Mouse (Mus musculus) liver, embryonic 14.5 days (tissue): ENCODE measurements at regions not wholly inside any gene's neighbourhood (a gene's known extent, or its start where the extent isn't known, plus 50 kb on each side); places are given as distances from the start of the nearest gene placed in this dataset.

ENCODE experiments used
- ATAC-seq: fragments of 200-750 bp; cut with Nextera tagmentation; 2 replicates; pipeline ENCODE4 v1.8.0; 2017; ENCODE audit warnings: moderate number of reproducible peaks, mild to moderate bottlenecking, moderate library complexity; ENCODE audit not compliant: insufficient read depth
- DNase-seq, 3 experiments: peaks; one replicate each; pipeline ENCODE4 v3.0.0-alpha.2; 2012 to 2013; ENCODE audit warnings: low read depth in 3 of 3, low spot score in 3 of 3
- H3K27ac ChIP-seq: fragments of 300-500 bp; sonication (generic); 2 replicates; pipeline ENCODE4 v1.5.1; 2014; ENCODE audit warnings: moderate library complexity, mild to moderate bottlenecking, control low read depth, inconsistent platforms
- H3K27me3 ChIP-seq: fragments of 300-500 bp; sonication (generic); 2 replicates; pipeline ENCODE4 v1.6.1; 2014; ENCODE audit warnings: mild to moderate bottlenecking, low read length, moderate library complexity; ENCODE audit not compliant: control insufficient read depth, insufficient read depth
- H3K36me3 ChIP-seq: fragments of 300-500 bp; sonication (generic); replicated peaks from 2 replicates; pipeline ENCODE4 v1.6.1; 2014; ENCODE audit warnings: low read depth; ENCODE audit not compliant: control insufficient read depth, insufficient read depth
- H3K4me1 ChIP-seq, 2 experiments: fragments of 200-500 bp in 1 of 2; fragments of 300-500 bp in 1 of 2; sonication (generic) in 1 of 2; replicated peaks; 2 replicates each; pipeline ENCODE4 v1.6.1; 2012 to 2014; ENCODE audit warnings: antibody characterized with exemption in 1 of 2, inconsistent platforms in 1 of 2, low read length in 1 of 2; ENCODE audit not compliant: control insufficient read depth in 2 of 2, insufficient read depth in 2 of 2
- H3K4me2 ChIP-seq: fragments of 300-500 bp; sonication (generic); 2 replicates; pipeline ENCODE4 v1.6.1; 2014; ENCODE audit warnings: low read depth, mild to moderate bottlenecking, control low read depth, moderate library complexity
- H3K4me3 ChIP-seq, 2 experiments: fragments of 200-500 bp in 1 of 2; fragments of 300-500 bp in 1 of 2; sonication (generic) in 1 of 2; 2 replicates each; pipeline ENCODE4 v1.5.1; 2012 to 2014; ENCODE audit warnings: low read depth in 2 of 2, low read length in 2 of 2, mild to moderate bottlenecking in 2 of 2, control low read depth in 1 of 2, inconsistent platforms in 1 of 2, moderate library complexity in 1 of 2; ENCODE audit not compliant: insufficient read depth in 1 of 2
- H3K9ac ChIP-seq: fragments of 300-500 bp; sonication (generic); replicated peaks from 2 replicates; pipeline ENCODE4 v1.6.1; 2014; ENCODE audit warnings: mild to moderate bottlenecking, control low read depth, moderate library complexity
- H3K9me3 ChIP-seq: fragments of 300-500 bp; sonication (generic); 2 replicates; pipeline ENCODE4 v1.6.1; 2016; ENCODE audit warnings: low read length, mixed read lengths; ENCODE audit not compliant: control insufficient read depth
- CTCF ChIP-seq: IDR thresholded peaks from 2 replicates; pipeline ENCODE4 v1.5.1; 2016; ENCODE audit warnings: antibody characterized with exemption, low read depth, control low read depth
- EP300 ChIP-seq: IDR thresholded peaks from 2 replicates; pipeline ENCODE4 v1.6.1; 2016; ENCODE audit warnings: antibody characterized with exemption, low read depth
- WGBS: fragments of 180-500 bp; shearing (Covaris S2); extraction: QIAGEN DNeasy Blood & Tissue Kit; methylation state at CpG from one replicate; pipeline ENCODE4 v1.1.7; 2014; ENCODE audit not compliant: insufficient replicate concordance; 5-methylcytosine and 5-hydroxymethylcytosine counted together

DNA sequence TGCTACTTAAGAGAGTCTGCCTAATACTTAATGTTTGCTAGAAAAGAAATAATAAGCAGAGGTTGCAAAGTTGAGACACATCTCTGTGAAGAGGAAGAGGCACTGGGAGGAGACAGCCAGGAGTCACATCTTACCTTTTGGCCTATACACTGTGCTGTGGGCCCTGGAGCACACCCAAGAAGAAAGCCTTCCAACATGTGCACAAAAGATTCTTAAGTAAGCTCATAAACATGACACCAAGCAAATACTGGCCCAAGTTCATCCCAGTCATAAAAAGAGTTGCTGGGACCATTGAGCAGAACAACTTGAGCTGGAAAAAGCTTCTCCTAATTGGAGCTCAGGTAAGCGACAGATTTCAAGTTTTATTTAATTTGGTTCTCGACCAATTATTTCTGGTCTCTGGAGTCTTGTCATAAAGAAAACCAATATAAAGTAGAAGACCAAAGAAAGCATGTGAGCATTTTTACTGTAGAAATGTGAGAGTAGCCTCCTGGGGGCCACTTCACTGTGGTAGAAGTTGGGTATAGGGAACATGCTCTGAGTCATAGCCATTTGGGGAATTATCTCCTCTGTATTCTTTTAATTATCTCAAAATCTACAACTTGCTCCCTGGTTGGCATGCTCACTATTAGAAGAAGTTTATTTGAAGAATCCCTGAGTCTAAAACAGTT lies 312.2 kb downstream of the Osr1 start:
- Histone ChIP-seq H3K4me1 (no peaks in the 10 kb centered on the region), H3K4me3 (no peak overlapping the region), H3K4me2 (no peak overlapping the region), H3K27ac (no peak overlapping the region), H3K9me3 (no peaks in the 10 kb centered on the region), H3K9ac (no peak overlapping the region), H3K36me3 (no peaks in the 10 kb centered on the region), H3K27me3 (no peaks in the 10 kb centered on the region)
- DNase-seq = no peak
- TF ChIP-seq EP300 (no peak), CTCF (no peak)
- 63% methylated on average over 2 of the region's 2 CpGs for WGBS
- no peak for ATAC-seq

DNA sequence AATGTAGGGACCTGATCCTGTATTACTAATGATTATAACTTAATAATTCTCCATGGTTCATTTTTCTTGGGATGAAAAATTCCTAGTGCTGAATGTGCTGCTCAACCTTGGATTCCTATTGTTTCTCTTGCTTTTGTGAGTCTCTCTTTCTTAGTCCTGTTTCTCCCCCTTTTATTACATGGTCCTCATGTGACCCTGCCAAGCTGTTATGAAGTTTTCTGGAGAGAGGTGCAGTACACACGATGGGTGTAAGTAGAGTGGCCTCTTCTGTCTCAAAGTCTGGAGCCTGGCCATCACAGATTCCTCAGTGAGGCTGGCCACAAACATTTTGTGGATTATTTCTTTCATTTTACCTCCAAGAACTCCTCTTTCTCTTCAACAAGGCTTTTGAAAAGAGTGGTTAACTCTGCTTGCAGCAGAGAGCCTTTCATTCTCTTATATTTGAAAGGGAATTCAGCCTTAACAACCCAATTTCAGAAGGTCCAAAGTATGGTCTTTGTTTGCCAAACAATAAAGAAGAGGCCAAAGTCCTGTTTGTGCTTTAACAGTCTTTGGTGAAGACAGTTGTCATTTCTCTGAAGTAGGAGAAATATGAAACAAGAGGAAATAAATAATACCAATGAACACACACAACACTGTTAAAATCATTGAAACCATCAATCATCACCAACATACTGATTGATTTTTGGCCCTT lies 313.3 kb downstream of the Osr1 start:
- Histone ChIP-seq H3K9ac (no peak overlapping the region), H3K4me2 (no peak overlapping the region), H3K4me1 (no peaks in the 10 kb centered on the region), H3K27me3 (no peaks in the 10 kb centered on the region), H3K9me3 (no peaks in the 10 kb centered on the region), H3K36me3 (no peaks in the 10 kb centered on the region), H3K27ac (no peak overlapping the region), H3K4me3 (no peak overlapping the region)
- DNase-seq (no peak), ATAC-seq (no peak)
- TF ChIP-seq EP300 (no peak), CTCF (no peak)
- WGBS = 15% methylated on average over 1 of the region's 1 CpGs

GRCm38 (mm10) chr12:9894521-9894920 lies 324.6 kb downstream of the Osr1 start:
- Histone ChIP-seq H3K4me3 (no peak overlapping the region), H3K4me2 (no peak overlapping the region), H3K9ac (no peak overlapping the region), H3K27ac (no peak overlapping the region), H3K9me3 (no peaks in the 10 kb centered on the region), H3K27me3 (no peaks in the 10 kb centered on the region), H3K4me1 (no peaks in the 10 kb centered on the region), H3K36me3 (no peaks in the 10 kb centered on the region)
- ATAC-seq (no peak), DNase-seq (no peak)
- TF ChIP-seq EP300 = no peak
- TF ChIP-seq CTCF = no peak
- 52% methylated on average over 2 of the region's 2 CpGs for WGBS

- Histone ChIP-seq H3K4me2 (no peak overlapping the region), H3K36me3 (no peaks in the 10 kb centered on the region), H3K4me3 (no peak overlapping the region), H3K4me1 (no peaks in the 10 kb centered on the region), H3K27ac (no peak overlapping the region), H3K9ac (no peak overlapping the region), H3K27me3 (no peaks in the 10 kb centered on the region), H3K9me3 (no peaks in the 10 kb centered on the region)
- DNase-seq (no peak), ATAC-seq (no peak)
- no peak for TF ChIP-seq EP300
- TF ChIP-seq CTCF = no peak
- WGBS = 47% methylated on average over 6 of the region's 6 CpGs
These were observed 328.1 kb downstream of the Osr1 start for GRCm38 (mm10) chr12:9897980-9898379.

DNA sequence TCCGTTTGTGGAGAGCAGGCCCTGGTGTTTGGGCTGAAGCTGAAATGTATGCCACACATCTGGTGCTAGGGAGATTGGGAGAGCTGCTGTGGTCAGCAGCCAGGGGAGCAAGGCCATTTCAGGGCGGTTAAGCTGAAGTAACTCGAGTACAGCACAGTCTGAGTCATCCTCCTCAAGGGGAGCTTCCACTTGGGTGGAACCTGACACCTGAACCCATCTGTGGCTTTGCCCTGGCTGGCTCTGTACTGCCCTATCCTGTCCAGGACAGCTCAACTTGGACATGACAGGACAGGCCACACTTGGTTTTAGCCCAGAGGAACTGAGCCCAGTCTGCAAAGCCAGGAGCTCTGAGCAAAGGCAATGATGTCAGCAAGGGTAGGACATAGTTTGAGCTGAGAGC lies 328.5 kb downstream of the Osr1 start:
- no peaks in the 10 kb centered on the region for H3K27me3 ChIP-seq
- no peaks in the 10 kb centered on the region for H3K9me3 ChIP-seq
- no peak overlapping the region for H3K4me2 ChIP-seq
- WGBS = 25% methylated on average over 3 of the region's 3 CpGs
- no peaks in the 10 kb centered on the region for H3K4me1 ChIP-seq
- no peaks in the 10 kb centered on the region for H3K36me3 ChIP-seq
- H3K9ac ChIP-seq = no peak overlapping the region
- H3K27ac ChIP-seq = no peak overlapping the region
- ATAC-seq = no peak
- TF ChIP-seq EP300 = no peak
- TF ChIP-seq CTCF = no peak
- DNase-seq = no peak
- no peak overlapping the region for H3K4me3 ChIP-seq
